Mouse (Mus musculus) monocyte, adult 2 months (primary cell): ENCODE results near the gene Ccz1.
"Not testable (repeated sequence)": the region's sequence is repeated elsewhere in the genome, so short reads cannot be mapped to it uniquely, and the experiment has no call there.

Experiments used
- DNase-seq, 2 experiments: peaks; one replicate each; pipeline ENCODE4 v3.0.0; 2022; ENCODE audit warnings: low spot score in 2 of 2, low read depth in 1 of 2

Gene Ccz1

GRCm38 (mm10) chr5:144014551-144015311 is at the start of gene Ccz1:
Ccz1 (minus strand) TSS chr5:144014877.
- DNase-seq, result peak; percentile 32 to 57

GRCm38 (mm10) chr5:144064093-144064492 is 49.4 kb upstream of the Ccz1 start:
- no peak for DNase-seq

GRCm38 (mm10) chr5:144054340-144054739 is 39.7 kb upstream of the Ccz1 start:
- no peak for DNase-seq

GRCm38 (mm10) chr5:144053450-144053849 is 38.8 kb upstream of the Ccz1 start:
- no peak for DNase-seq

GRCm38 (mm10) chr5:144051268-144051667 is 36.6 kb upstream of the Ccz1 start:
- DNase-seq, result no peak

GRCm38 (mm10) chr5:144049881-144050280 is 35.2 kb upstream of the Ccz1 start:
- no peak for DNase-seq

- DNase-seq, result no peak
These were observed 32.6 kb upstream of the Ccz1 start for GRCm38 (mm10) chr5:144047324-144047723.

GRCm38 (mm10) chr5:144043166-144043565 is 28.5 kb upstream of the Ccz1 start:
- no peak for DNase-seq

- peak; percentile 35 to 64 for DNase-seq
These were observed 26.2 kb upstream of the Ccz1 start for GRCm38 (mm10) chr5:144040720-144041364.

GRCm38 (mm10) chr5:144039886-144040285 is 25.2 kb upstream of the Ccz1 start:
- DNase-seq, result no peak

- no peak for DNase-seq
These were observed 24.5 kb upstream of the Ccz1 start for GRCm38 (mm10) chr5:144039156-144039675.

- DNase-seq, result no peak
These were observed 22.3 kb upstream of the Ccz1 start for GRCm38 (mm10) chr5:144036952-144037351.

- DNase-seq, result no peak
These were observed 19.9 kb upstream of the Ccz1 start for GRCm38 (mm10) chr5:144034567-144034966.

GRCm38 (mm10) chr5:144032491-144032890 is 17.8 kb upstream of the Ccz1 start:
- no peak for DNase-seq

GRCm38 (mm10) chr5:144026620-144027263 is 12.1 kb upstream of the Ccz1 start, which contains the start of gene Ocm:
Ocm (minus strand) TSS chr5:144026670.
- no peak for DNase-seq

- DNase-seq, result no peak
These were observed 1.2 kb upstream of the Ccz1 start for GRCm38 (mm10) chr5:144015845-144016244.

- no peak for DNase-seq
These were observed 604 bp upstream of the Ccz1 start for GRCm38 (mm10) chr5:144015312-144015650.

- not testable (repeated sequence) for DNase-seq
These were observed 1.1 kb downstream of the Ccz1 start for GRCm38 (mm10) chr5:144013366-144014134.

GRCm38 (mm10) chr5:144002461-144003192 is 12.1 kb downstream of the Ccz1 start:
- DNase-seq, result no peak

GRCm38 (mm10) chr5:143999409-143999808 is 15.3 kb downstream of the Ccz1 start:
- no peak for DNase-seq
